Mouse (Mus musculus): ENCODE data around the gene Cnep1r1. TPM values are rescaled to one million over a fixed set of nuclear protein-coding genes. Genes with fewer than 3 reads are reported as not detected.

Cnep1r1 gene
- 27.2 and 30.6 TPM in 2 replicates for polyA plus RNA-seq (2015; fragmentation: Nextera tagmentation; extraction: Ambion mirVana)

GRCm38 (mm10) chr8:88118456-88119036 lies at the start of gene Cnep1r1:
Cnep1r1 (plus strand) TSS chr8:88118769.
- H3K27ac ChIP-seq = peak within 1 kb of the TSS; percentile 94

DNA sequence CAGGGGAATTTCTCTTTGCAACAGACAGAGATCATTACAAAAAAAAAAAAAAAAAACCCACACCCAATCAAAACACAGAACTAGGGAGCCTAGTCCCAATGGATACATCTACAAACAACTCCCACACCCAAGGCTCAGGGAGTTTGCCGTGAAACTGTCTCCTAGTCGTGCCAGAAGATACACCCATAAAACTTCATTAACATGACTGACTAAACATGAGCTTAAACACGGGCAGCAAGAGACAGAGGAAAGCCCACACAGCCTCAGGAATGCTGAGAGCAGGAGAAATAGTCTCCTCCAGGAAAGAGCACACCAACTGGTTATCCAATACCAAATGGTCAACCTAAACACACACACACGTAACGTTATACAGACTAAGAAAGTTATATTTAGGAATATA lies 36.4 kb upstream of the Cnep1r1 start:
- ATAC-seq (ENCODE audit: low read depth) (no peak), DNase-seq (no peak)
- no peaks in the 10 kb centered on the region for H3K4me1 ChIP-seq (replicated peaks)
- no peak overlapping the region for H3K4me3 ChIP-seq (replicated peaks)
- no peak overlapping the region for H3K4me2 ChIP-seq
- 61% methylated on average over 5 of the region's 5 CpGs for WGBS (ENCODE audit: insufficient replicate concordance)
- H3K27me3 ChIP-seq = no peaks in the 10 kb centered on the region
- H3K9ac ChIP-seq = no peak overlapping the region
- no peaks in the 10 kb centered on the region for H3K9me3 ChIP-seq (replicated peaks)
- no peaks in the 10 kb centered on the region for H3K36me3 ChIP-seq
- H3K27ac ChIP-seq = no peak overlapping the region

More at GRCm38 (mm10) chr8:88118456-88119036, at the start of gene Cnep1r1:
- under 1% methylated on average over 49 of the region's 49 CpGs for WGBS (ENCODE audit: insufficient replicate concordance)
- H3K4me2 ChIP-seq = peak within 1 kb of the TSS; percentile 71
- DNase-seq (peak; percentile 96), ATAC-seq (ENCODE audit: low read depth) (peak; percentile 97)
- H3K36me3 ChIP-seq = peaks cover 29% of the 10 kb centered on the region
- H3K4me3 ChIP-seq (replicated peaks) = peak within 1 kb of the TSS; percentile 84
- H3K9ac ChIP-seq = peak within 1 kb of the TSS; percentile 91
- peaks cover 20% of the 10 kb centered on the region for H3K4me1 ChIP-seq (replicated peaks)
- H3K9me3 ChIP-seq (replicated peaks) = no peaks in the 10 kb centered on the region
- peaks cover 13% of the 10 kb centered on the region for H3K27me3 ChIP-seq

GRCm38 (mm10) chr8:88088006-88088405 lies 30.6 kb upstream of the Cnep1r1 start:
- Histone ChIP-seq H3K4me2 (no peak overlapping the region), H3K9me3 (replicated peaks) (no peaks in the 10 kb centered on the region), H3K36me3 (no peaks in the 10 kb centered on the region), H3K27ac (no peak overlapping the region), H3K27me3 (no peaks in the 10 kb centered on the region), H3K4me3 (replicated peaks) (no peak overlapping the region), H3K4me1 (replicated peaks) (no peaks in the 10 kb centered on the region), H3K9ac (no peak overlapping the region)
- ATAC-seq (ENCODE audit: low read depth) (no peak), DNase-seq (no peak)

GRCm38 (mm10) chr8:88091661-88092060 lies 26.9 kb upstream of the Cnep1r1 start:
- 60% methylated on average over 2 of the region's 2 CpGs for WGBS (ENCODE audit: insufficient replicate concordance)
- no peak overlapping the region for H3K27ac ChIP-seq
- H3K4me2 ChIP-seq = no peak overlapping the region
- no peak overlapping the region for H3K4me3 ChIP-seq (replicated peaks)
- H3K9ac ChIP-seq = no peak overlapping the region
- H3K4me1 ChIP-seq (replicated peaks) = no peaks in the 10 kb centered on the region
- ATAC-seq (ENCODE audit: low read depth) (no peak), DNase-seq (no peak)
- no peaks in the 10 kb centered on the region for H3K9me3 ChIP-seq (replicated peaks)
- H3K36me3 ChIP-seq = no peaks in the 10 kb centered on the region
- H3K27me3 ChIP-seq = no peaks in the 10 kb centered on the region

GRCm38 (mm10) chr8:88093367-88093766 lies 25.2 kb upstream of the Cnep1r1 start:
- no peak for ATAC-seq (ENCODE audit: low read depth)
- Histone ChIP-seq H3K27ac (no peak overlapping the region), H3K9me3 (replicated peaks) (no peaks in the 10 kb centered on the region), H3K9ac (no peak overlapping the region), H3K4me1 (replicated peaks) (no peaks in the 10 kb centered on the region), H3K4me3 (replicated peaks) (no peak overlapping the region), H3K4me2 (no peak overlapping the region), H3K27me3 (no peaks in the 10 kb centered on the region), H3K36me3 (no peaks in the 10 kb centered on the region)
- WGBS (ENCODE audit: insufficient replicate concordance) = 54% methylated on average over 4 of the region's 4 CpGs
- DNase-seq = no peak

- no peak for ATAC-seq (ENCODE audit: low read depth)
- no peak for DNase-seq
- no peak overlapping the region for H3K27ac ChIP-seq
- H3K4me1 ChIP-seq (replicated peaks) = no peaks in the 10 kb centered on the region
- no peaks in the 10 kb centered on the region for H3K27me3 ChIP-seq
- no peak overlapping the region for H3K9ac ChIP-seq
- WGBS (ENCODE audit: insufficient replicate concordance) = 72% methylated on average over 4 of the region's 4 CpGs
- H3K36me3 ChIP-seq = no peaks in the 10 kb centered on the region
- no peaks in the 10 kb centered on the region for H3K9me3 ChIP-seq (replicated peaks)
- H3K4me2 ChIP-seq = no peak overlapping the region
- H3K4me3 ChIP-seq (replicated peaks) = no peak overlapping the region
Measured at GRCm38 (mm10) chr8:88098856-88099255, 19.7 kb upstream of the Cnep1r1 start.

DNA sequence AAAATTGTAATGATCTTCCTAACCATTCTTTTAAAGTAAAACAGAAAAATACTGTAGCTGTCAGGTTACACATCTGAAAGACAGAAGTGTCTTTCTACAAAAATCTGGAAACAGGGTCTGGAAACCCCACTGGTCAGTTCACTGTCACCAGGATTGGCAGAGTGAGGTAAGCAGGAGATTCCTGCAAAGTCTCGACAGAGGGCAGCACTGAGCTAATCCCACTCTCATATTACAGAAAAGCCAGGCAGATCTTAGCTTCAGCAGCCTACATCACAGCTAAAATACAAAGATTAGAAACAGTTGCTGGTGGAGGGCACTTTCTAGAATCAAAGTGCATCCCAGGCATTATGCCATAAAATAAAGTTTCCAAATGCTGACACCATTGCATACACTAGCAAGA lies 19.0 kb upstream of the Cnep1r1 start:
- Histone ChIP-seq H3K4me3 (replicated peaks) (no peak overlapping the region), H3K36me3 (no peaks in the 10 kb centered on the region), H3K27ac (no peak overlapping the region), H3K9ac (no peak overlapping the region), H3K27me3 (no peaks in the 10 kb centered on the region), H3K9me3 (replicated peaks) (no peaks in the 10 kb centered on the region), H3K4me1 (replicated peaks) (no peaks in the 10 kb centered on the region), H3K4me2 (no peak overlapping the region)
- 0% methylated on average over 1 of the region's 1 CpGs for WGBS (ENCODE audit: insufficient replicate concordance)
- ATAC-seq (ENCODE audit: low read depth) (no peak), DNase-seq (peak; percentile 15)

GRCm38 (mm10) chr8:88109241-88109640 lies 9.3 kb upstream of the Cnep1r1 start:
- no peak overlapping the region for H3K27ac ChIP-seq
- no peak for ATAC-seq (ENCODE audit: low read depth)
- H3K4me1 ChIP-seq (replicated peaks) = no peaks in the 10 kb centered on the region
- H3K4me2 ChIP-seq = no peak overlapping the region
- WGBS (ENCODE audit: insufficient replicate concordance) = 77% methylated on average over 4 of the region's 4 CpGs
- no peak overlapping the region for H3K9ac ChIP-seq
- H3K36me3 ChIP-seq = no peaks in the 10 kb centered on the region
- no peaks in the 10 kb centered on the region for H3K9me3 ChIP-seq (replicated peaks)
- H3K4me3 ChIP-seq (replicated peaks) = no peak overlapping the region
- no peak for DNase-seq
- H3K27me3 ChIP-seq = 0 out of 2 replicates have a peak, but pooled peaks cover 2% of the 10 kb centered on the region

- Histone ChIP-seq H3K27me3 (peaks cover 13% of the 10 kb centered on the region), H3K9ac (peak overlapping the region; percentile 91), H3K36me3 (peaks cover 30% of the 10 kb centered on the region), H3K4me3 (replicated peaks) (peak overlapping the region; percentile 84), H3K4me1 (replicated peaks) (peaks cover 21% of the 10 kb centered on the region), H3K9me3 (replicated peaks) (no peaks in the 10 kb centered on the region), H3K27ac (peak overlapping the region; percentile 94), H3K4me2 (peak overlapping the region; percentile 71)
- under 1% methylated on average over 11 of the region's 11 CpGs for WGBS (ENCODE audit: insufficient replicate concordance)
- DNase-seq = peak; percentile 43
- peak; percentile 81 for ATAC-seq (ENCODE audit: low read depth)
Measured at GRCm38 (mm10) chr8:88119076-88119475, 507 bp downstream of the Cnep1r1 start.

- ATAC-seq (ENCODE audit: low read depth) = peak; percentile 80
- peak overlapping the region; percentile 17; the same call in 1 of the 2 replicates for H3K4me2 ChIP-seq
Measured at GRCm38 (mm10) chr8:88124850-88125249, 6.3 kb downstream of the Cnep1r1 start.

DNA sequence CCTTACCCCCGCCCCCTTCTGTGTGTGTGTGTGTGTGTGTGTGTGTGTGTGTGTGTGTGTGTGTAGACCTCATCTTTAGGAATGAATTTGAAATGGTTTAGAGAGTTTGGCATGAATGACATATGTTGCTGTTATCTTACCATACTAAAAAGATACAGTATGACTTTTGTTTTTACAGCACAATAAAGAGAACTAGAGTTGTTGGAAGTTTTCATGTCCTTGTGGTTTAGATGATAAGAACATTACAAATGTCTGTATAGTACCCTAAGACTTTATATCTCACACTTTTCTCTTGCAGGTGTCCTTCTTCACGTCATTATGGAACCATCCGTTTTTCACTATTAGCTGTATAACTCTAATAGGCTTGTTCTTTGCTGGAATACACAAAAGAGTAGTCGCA lies 10.8 kb downstream of the Cnep1r1 start:
- 77% methylated on average over 4 of the region's 4 CpGs for WGBS (ENCODE audit: insufficient replicate concordance)
- no peak overlapping the region for H3K4me3 ChIP-seq (replicated peaks)
- no peaks in the 10 kb centered on the region for H3K27me3 ChIP-seq
- peaks cover 6% of the 10 kb centered on the region for H3K4me1 ChIP-seq (replicated peaks)
- H3K9ac ChIP-seq = no peak overlapping the region
- no peaks in the 10 kb centered on the region for H3K9me3 ChIP-seq (replicated peaks)
- ATAC-seq (ENCODE audit: low read depth) (no peak), DNase-seq (no peak)
- H3K27ac ChIP-seq = no peak overlapping the region
- no peak overlapping the region for H3K4me2 ChIP-seq
- H3K36me3 ChIP-seq = peaks cover 74% of the 10 kb centered on the region

More at GRCm38 (mm10) chr8:88124850-88125249, 6.3 kb downstream of the Cnep1r1 start:
- H3K27me3 ChIP-seq = no peaks in the 10 kb centered on the region
- H3K4me1 ChIP-seq (replicated peaks) = peaks cover 21% of the 10 kb centered on the region
- DNase-seq = peak; percentile 13
- no peak overlapping the region for H3K27ac ChIP-seq
- 80% methylated on average over 2 of the region's 2 CpGs for WGBS (ENCODE audit: insufficient replicate concordance)
- H3K36me3 ChIP-seq = peaks cover 67% of the 10 kb centered on the region
- H3K4me3 ChIP-seq (replicated peaks) = no peak overlapping the region
- H3K9ac ChIP-seq = no peak overlapping the region
- H3K9me3 ChIP-seq (replicated peaks) = no peaks in the 10 kb centered on the region

GRCm38 (mm10) chr8:88130754-88131317 lies 12.3 kb downstream of the Cnep1r1 start:
- Histone ChIP-seq H3K27ac (no peak overlapping the region), H3K27me3 (no peaks in the 10 kb centered on the region), H3K9ac (no peak overlapping the region), H3K4me2 (no peak overlapping the region), H3K9me3 (replicated peaks) (no peaks in the 10 kb centered on the region), H3K4me3 (replicated peaks) (no peak overlapping the region), H3K4me1 (replicated peaks) (no peaks in the 10 kb centered on the region), H3K36me3 (peaks cover 72% of the 10 kb centered on the region)
- ATAC-seq (ENCODE audit: low read depth) = no peak
- DNase-seq = no peak
- 75% methylated on average over 7 of the region's 7 CpGs for WGBS (ENCODE audit: insufficient replicate concordance)
